9 mouse cellular contexts compared by ENCODE assay signal in the genomic region with DNA sequence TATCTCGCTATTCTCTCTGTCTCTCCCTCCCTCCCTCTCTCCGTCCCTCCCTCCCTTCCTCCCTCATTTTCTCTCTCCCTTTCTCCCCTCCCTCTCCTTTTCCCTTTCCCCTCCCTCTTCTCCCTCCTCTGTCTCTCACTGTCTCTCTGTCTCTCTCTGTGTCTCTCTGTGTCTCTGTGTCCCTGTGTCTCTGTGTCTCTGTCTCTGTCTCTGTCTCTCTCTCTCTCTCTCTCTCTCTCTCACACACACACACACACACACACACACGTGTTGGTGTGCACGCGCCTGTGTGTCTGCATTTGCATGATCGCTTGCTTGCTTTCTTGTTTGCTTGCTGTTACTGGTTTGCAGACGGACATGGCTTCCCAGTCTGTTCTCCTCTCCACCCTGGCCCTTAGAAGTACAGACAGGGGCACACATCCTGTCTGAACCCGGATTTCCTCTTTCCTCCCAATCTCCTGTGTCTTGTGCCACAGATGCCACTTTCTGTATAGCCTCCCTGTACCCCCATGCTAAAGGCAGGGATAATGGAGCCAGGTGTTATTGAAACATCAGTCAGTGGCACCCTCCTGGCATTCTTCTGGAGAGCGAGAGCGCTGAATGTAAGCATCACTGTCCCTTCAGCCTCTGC.
A peak's percentile ranks its signal among the peaks of the same experiment; 100 is the strongest.
DNase-seq lines count a peak whose midpoint lies in the region; ATAC-seq lines count a peak whose summit lies in the region.
"Had no signal": no experiment of that assay in that cellular context is flagged by ENCODE, and none has a peak within 500 bp of the region (broad histone marks: within the 10 kb centered on the region; RNA-seq: fewer than 3 reads in every experiment).

No protein-coding gene starts in this region.

- intact Hi-C loops in left cerebral cortex, postnatal 14 days (cut with DNase I) = no loop called here

- no peaks in the 10 kb centered on the region for H3K9me3 ChIP-seq in kidney, embryonic 15.5 days (replicated peaks)
- no peaks in the 10 kb centered on the region for H3K9me3 ChIP-seq in forebrain, embryonic 10.5 days
- no peaks in the 10 kb centered on the region for H3K9me3 ChIP-seq in limb, embryonic 10.5 days (replicated peaks)
- H3K9me3 ChIP-seq in neural tube, embryonic 13.5 days = no peaks in the 10 kb centered on the region

- peaks cover 80% of the 10 kb centered on the region for H3K27me3 ChIP-seq in kidney, embryonic 15.5 days
- H3K27me3 ChIP-seq in forebrain, embryonic 10.5 days (ENCODE audit: poor library complexity, severe bottlenecking) = peaks cover 77% of the 10 kb centered on the region
- peaks cover 65% of the 10 kb centered on the region for H3K27me3 ChIP-seq in limb, embryonic 10.5 days (ENCODE audit: low read depth, poor library complexity, severe bottlenecking)
- peaks cover 37% of the 10 kb centered on the region for H3K27me3 ChIP-seq in neural tube, embryonic 13.5 days

- no peak for DNase-seq in kidney, postnatal 14 days
- peak; percentile 31 for DNase-seq in forebrain, embryonic 10.5 days (ENCODE audit: extremely low spot score, low spot score)
- DNase-seq in limb, embryonic 10.5 days (ENCODE audit: low spot score) = no peak
- DNase-seq in layer of hippocampus, adult 8-10 months (ENCODE audit: low spot score in 2 of 2) = no peak
- no peak for DNase-seq in right cerebral cortex, postnatal 4 days
- DNase-seq in left cerebral cortex, postnatal 14 days (ENCODE audit: low spot score in 2 of 2) = no peak

- H3K4me3 ChIP-seq in kidney, embryonic 15.5 days (replicated peaks) = peak overlapping the region; percentile 52
- H3K4me3 ChIP-seq in forebrain, embryonic 10.5 days = peak overlapping the region; percentile 59
- peak overlapping the region; percentile 60 for H3K4me3 ChIP-seq in limb, embryonic 10.5 days
- H3K4me3 ChIP-seq in neural tube, embryonic 13.5 days = peak overlapping the region; percentile 48

- H3K27ac ChIP-seq in kidney, embryonic 15.5 days = no peak overlapping the region
- peak overlapping the region; percentile 91 for H3K27ac ChIP-seq in forebrain, embryonic 10.5 days
- peak overlapping the region; percentile 71 for H3K27ac ChIP-seq in limb, embryonic 10.5 days
- H3K27ac ChIP-seq in neural tube, embryonic 13.5 days (replicated peaks) = peak overlapping the region; percentile 90

- no peak for ATAC-seq in kidney, embryonic 15.5 days (replicated peaks; ENCODE audit: low FRiP score)
- 0 out of 2 replicates have a peak, but pooled peaks have one; percentile 20 for ATAC-seq in neural tube, embryonic 13.5 days (ENCODE audit: low read depth)

- H3K4me2 ChIP-seq in kidney, embryonic 15.5 days = peak overlapping the region; percentile 95
- peak overlapping the region; percentile 80 for H3K4me2 ChIP-seq in neural tube, embryonic 13.5 days

- H3K9ac ChIP-seq in kidney, embryonic 15.5 days = no peak overlapping the region
- H3K9ac ChIP-seq in neural tube, embryonic 13.5 days = peak overlapping the region; percentile 69

- no peaks in the 10 kb centered on the region for H3K36me3 ChIP-seq in kidney, embryonic 15.5 days
- H3K36me3 ChIP-seq in forebrain, embryonic 10.5 days (replicated peaks) = no peaks in the 10 kb centered on the region
- no peaks in the 10 kb centered on the region for H3K36me3 ChIP-seq in limb, embryonic 10.5 days
- H3K36me3 ChIP-seq in neural tube, embryonic 13.5 days = no peaks in the 10 kb centered on the region
- H3K36me3 ChIP-seq: G1E had no signal

- peaks cover 10% of the 10 kb centered on the region; the same call in 1 of the 2 replicates for H3K4me1 ChIP-seq in kidney, embryonic 15.5 days
- H3K4me1 ChIP-seq in forebrain, embryonic 10.5 days = peaks cover 78% of the 10 kb centered on the region
- H3K4me1 ChIP-seq in limb, embryonic 10.5 days = peaks cover 30% of the 10 kb centered on the region
- peaks cover 43% of the 10 kb centered on the region for H3K4me1 ChIP-seq in neural tube, embryonic 13.5 days (replicated peaks)

- WGBS in kidney, embryonic 15.5 days = 16% methylated on average over 10 of the region's 10 CpGs
- 5% methylated on average over 10 of the region's 10 CpGs for WGBS in forebrain, embryonic 10.5 days
- 10% methylated on average over 10 of the region's 10 CpGs for WGBS in limb, embryonic 10.5 days
- WGBS in neural tube, embryonic 13.5 days = 10% methylated on average over 10 of the region's 10 CpGs
